Mouse (Mus musculus) T-cell, adult 66 days (primary cell): ENCODE data around the gene St6gal2. TPM values are rescaled to one million over a fixed set of nuclear protein-coding genes. Genes with fewer than 3 reads are reported as not detected.

Source experiments
- total RNA-seq, 2 experiments: library from RNA; stranded (reverse); gene quantifications; 3 replicates in 1 of 2; 4 replicates in 1 of 2; pipeline ENCODE4 v1.2.4; 2023

St6gal2 gene
- total RNA-seq = not detected

GRCm38 (mm10) chr17:55445250-55446184 lies at the start of gene St6gal2:
Gene St6gal2, plus strand, starts transcription at chr17:55445382.

Other genes with a start within 250 kb of the St6gal2 start
- gene Vmn2r118, start 179.8 kb downstream of the St6gal2 start, total RNA-seq = not detected